Mouse (Mus musculus): Measurements from ENCODE around the gene Snrnp25. TPM values are rescaled to one million over a fixed set of nuclear protein-coding genes. Genes with fewer than 3 reads are reported as not detected.

Snrnp25 gene
- polyA plus RNA-seq, 1 experiment from 2014 or later: 120 TPM

Other genes with a start within 250 kb of the Snrnp25 start
- gene 4930524B15Rik, start 239.8 kb upstream of the Snrnp25 start, polyA plus RNA-seq (2016; fragmentation: Nextera tagmentation; extraction: Ambion mirVana): 0.11 TPM in 1 of 2 replicates, not detected in the other
- gene Nsg2, start 205.0 kb upstream of the Snrnp25 start, polyA plus RNA-seq (2016; fragmentation: Nextera tagmentation; extraction: Ambion mirVana): 9.8 and 16.1 TPM in 2 replicates
- gene Il9r, start 5.1 kb upstream of the Snrnp25 start, polyA plus RNA-seq (2016; fragmentation: Nextera tagmentation; extraction: Ambion mirVana): not detected in 2 replicates
- 21.9 and 22.9 TPM in 2 replicates for gene Rhbdf1, start 16.9 kb downstream of the Snrnp25 start, polyA plus RNA-seq (2016; fragmentation: Nextera tagmentation; extraction: Ambion mirVana)
- 31.0 and 31.2 TPM in 2 replicates for gene Mpg, start 21.1 kb downstream of the Snrnp25 start, polyA plus RNA-seq (2016; fragmentation: Nextera tagmentation; extraction: Ambion mirVana)
- gene Nprl3, start 62.3 kb downstream of the Snrnp25 start, polyA plus RNA-seq (2016; fragmentation: Nextera tagmentation; extraction: Ambion mirVana): 48.3 and 48.6 TPM in 2 replicates
- gene Hba-x, start 71.0 kb downstream of the Snrnp25 start, polyA plus RNA-seq (2016; fragmentation: Nextera tagmentation; extraction: Ambion mirVana): 3,082 and 4,268 TPM in 2 replicates
- 2,180 and 3,072 TPM in 2 replicates for gene Hba-a1, start 78.1 kb downstream of the Snrnp25 start, polyA plus RNA-seq (2016; fragmentation: Nextera tagmentation; extraction: Ambion mirVana)
- 6.1 and 10.1 TPM in 2 replicates for gene Hbq1b, start 81.5 kb downstream of the Snrnp25 start, polyA plus RNA-seq (2016; fragmentation: Nextera tagmentation; extraction: Ambion mirVana)
- 3,944 and 5,635 TPM in 2 replicates for gene Hba-a2, start 91.1 kb downstream of the Snrnp25 start, polyA plus RNA-seq (2016; fragmentation: Nextera tagmentation; extraction: Ambion mirVana)
- gene Hbq1a, start 94.7 kb downstream of the Snrnp25 start, polyA plus RNA-seq (2016; fragmentation: Nextera tagmentation; extraction: Ambion mirVana): not detected in 2 replicates
- 23.0 and 23.4 TPM in 2 replicates for gene Sh3pxd2b, start 142.4 kb downstream of the Snrnp25 start, polyA plus RNA-seq (2016; fragmentation: Nextera tagmentation; extraction: Ambion mirVana)
- gene Ubtd2, start 250.0 kb downstream of the Snrnp25 start, polyA plus RNA-seq (2016; fragmentation: Nextera tagmentation; extraction: Ambion mirVana): 71.3 and 71.7 TPM in 2 replicates